Comparison of ENCODE assay signal across 17 mouse cellular contexts in the genomic region with DNA sequence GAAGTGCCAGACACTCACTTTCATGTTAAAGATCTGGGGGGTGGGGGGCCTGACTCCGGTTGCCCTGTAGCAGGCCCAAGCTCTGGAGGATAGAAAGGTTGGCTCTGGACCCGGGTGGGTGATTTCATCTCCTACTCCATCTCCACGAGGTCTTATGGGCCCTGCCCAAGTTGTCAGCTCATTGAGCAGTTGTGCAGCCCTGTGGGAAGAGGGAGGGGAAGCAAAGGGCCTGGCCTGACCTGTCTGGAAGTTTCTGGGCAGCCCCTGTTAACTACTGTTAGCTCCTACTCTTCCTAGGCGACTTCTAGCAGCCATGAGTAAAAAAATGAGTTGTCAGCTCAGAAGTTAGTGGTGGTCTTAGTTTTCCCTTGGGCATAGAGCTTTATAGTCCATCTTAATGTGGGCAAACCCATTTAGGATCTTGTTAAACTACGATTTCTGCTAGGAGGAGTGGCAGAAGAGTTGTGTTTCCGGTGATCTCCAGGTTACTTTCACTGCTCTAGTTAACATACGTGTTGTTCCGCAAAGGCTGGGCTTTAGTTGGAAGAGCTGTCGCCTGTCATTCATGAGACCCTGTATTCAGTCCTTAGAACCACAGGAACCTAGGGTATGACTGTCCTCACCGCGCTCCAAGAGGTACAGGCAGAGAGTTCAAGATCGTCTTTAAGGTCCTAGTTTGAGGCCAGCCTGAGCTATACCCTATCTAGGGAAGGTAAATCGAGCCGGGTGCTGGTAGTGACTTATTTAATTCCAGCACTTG. TPM values are rescaled to one million over a fixed set of nuclear protein-coding genes. Genes with fewer than 3 reads are reported as not detected.
DNase-seq lines count a peak whose midpoint lies in the region; ATAC-seq and TF ChIP-seq lines count a peak whose summit lies in the region.
"Had no signal": no experiment of that assay in that cellular context is flagged by ENCODE, and none has a peak within 500 bp of the region (broad histone marks: within the 10 kb centered on the region; RNA-seq: fewer than 3 reads in every experiment).

No protein-coding gene starts in this region.

- H3K4me2 ChIP-seq in liver, embryonic 14.5 days (ENCODE audit: low read depth) = peak overlapping the region; percentile 86
- no peak overlapping the region for H3K4me2 ChIP-seq in midbrain, embryonic 16.5 days (ENCODE audit: low read length)

- no peak for ATAC-seq in liver, embryonic 14.5 days (ENCODE audit: insufficient read depth)
- ATAC-seq in midbrain, embryonic 16.5 days = no peak

- no peak for TF ChIP-seq POLR2A in spleen, adult 2 months (IDR thresholded peaks at IDR 0.05; ENCODE audit: low read depth, low read length)

- no peaks in the 10 kb centered on the region; the same call in 1 of the 2 replicates for H3K4me1 ChIP-seq in spleen, adult 2 months (ENCODE audit: control insufficient read depth, insufficient read depth, insufficient read length)
- H3K4me1 ChIP-seq in liver, embryonic 14.5 days (replicated peaks; ENCODE audit: control insufficient read depth in 2 of 2, insufficient read depth in 2 of 2, low read length in 1 of 2) = peaks cover 25 to 32% of the 10 kb centered on the region in 2 experiments
- H3K4me1 ChIP-seq in midbrain, embryonic 16.5 days (ENCODE audit: control insufficient read depth, insufficient read depth, low read length) = peaks cover 7% of the 10 kb centered on the region

- H3K36me3 ChIP-seq in spleen, adult 2 months (ENCODE audit: control insufficient read depth, insufficient read depth, low read length) = no peaks in the 10 kb centered on the region
- peaks cover 31% of the 10 kb centered on the region for H3K36me3 ChIP-seq in liver, embryonic 14.5 days (replicated peaks; ENCODE audit: control insufficient read depth, insufficient read depth, low read depth)
- H3K36me3 ChIP-seq in midbrain, embryonic 16.5 days (ENCODE audit: control insufficient read depth, insufficient read depth, low read length) = no peaks in the 10 kb centered on the region

- H3K27ac ChIP-seq in gastrocnemius, adult 2 months = peak overlapping the region; percentile 54
- 0 out of 2 replicates have a peak overlapping the region, but pooled peaks have one; percentile 2 for H3K27ac ChIP-seq in spleen, adult 2 months (ENCODE audit: insufficient read depth, low read length)
- H3K27ac ChIP-seq in liver, embryonic 14.5 days = peak overlapping the region; percentile 92
- no peak overlapping the region for H3K27ac ChIP-seq in midbrain, embryonic 16.5 days (ENCODE audit: low read length)
- H3K27ac ChIP-seq: kidney, postnatal 0 days; layer of hippocampus, adult 2 months had no signal

- no peaks in the 10 kb centered on the region for H3K27me3 ChIP-seq in spleen, adult 2 months (ENCODE audit: control insufficient read depth, insufficient read depth, low read length)
- peaks cover 16% of the 10 kb centered on the region; the same call in 1 of the 2 replicates for H3K27me3 ChIP-seq in liver, embryonic 14.5 days (ENCODE audit: control insufficient read depth, insufficient read depth, low read length)
- no peaks in the 10 kb centered on the region for H3K27me3 ChIP-seq in midbrain, embryonic 16.5 days (ENCODE audit: control insufficient read depth, insufficient read depth, low read depth, low read length)

- WGBS in spleen, adult 2 months = 85% methylated on average over 14 of the region's 14 CpGs
- WGBS in liver, embryonic 14.5 days (ENCODE audit: insufficient replicate concordance) = 56% methylated on average over 14 of the region's 14 CpGs
- WGBS in midbrain, embryonic 16.5 days = 82% methylated on average over 14 of the region's 14 CpGs

- no peak for TF ChIP-seq EP300 in liver, embryonic 14.5 days (IDR thresholded peaks at IDR 0.05; ENCODE audit: low read depth)

- H3K9ac ChIP-seq in liver, embryonic 14.5 days (replicated peaks) = peak overlapping the region; percentile 31
- H3K9ac ChIP-seq in midbrain, embryonic 16.5 days (ENCODE audit: low read depth, low read length) = no peak overlapping the region
- H3K9ac ChIP-seq: heart, embryonic 12.5 days had no signal

- intact Hi-C loops in gastrocnemius, adult 2 months (cut with DNase I) = no loop called here

- H3K9me3 ChIP-seq in liver, embryonic 14.5 days (ENCODE audit: control insufficient read depth, low read length) = no peaks in the 10 kb centered on the region
- no peaks in the 10 kb centered on the region for H3K9me3 ChIP-seq in midbrain, embryonic 16.5 days (replicated peaks; ENCODE audit: control insufficient read depth, low read length, poor library complexity, severe bottlenecking)
- H3K9me3 ChIP-seq: heart, embryonic 12.5 days had no signal

- DNase-seq in gastrocnemius, adult 2 months = peak; percentile 60
- DNase-seq in gastrocnemius, adult 18-20 months (ENCODE audit: low spot score) = no peak
- no peak for DNase-seq in spleen, adult 2 months (ENCODE audit: low read depth in 1 of 2, low spot score in 2 of 2)
- no peak for DNase-seq in spleen, postnatal 10 days (ENCODE audit: low spot score in 2 of 2)
- DNase-seq in liver, embryonic 14.5 days (ENCODE audit: low read depth in 3 of 3, low spot score in 3 of 3) = no peak
- no peak for DNase-seq in right cerebral cortex, adult 2 months (ENCODE audit: low spot score in 2 of 2)
- no peak for DNase-seq in adrenal gland, adult 18-20 months (ENCODE audit: low spot score in 2 of 2)
- DNase-seq: adrenal gland, adult 8-10 months; cerebellum, adult 2 months; right cerebral cortex, postnatal 4 days; thymus, postnatal 25 days had no signal

- H3K4me3 ChIP-seq in gastrocnemius, adult 2 months = no peak overlapping the region
- no peak overlapping the region for H3K4me3 ChIP-seq in spleen, adult 2 months (ENCODE audit: extremely low read depth, insufficient read depth, insufficient read length)
- H3K4me3 ChIP-seq in liver, embryonic 14.5 days (ENCODE audit: insufficient read depth in 1 of 2, low read depth in 2 of 2, low read length in 2 of 2) = peak overlapping the region; percentile 41 to 91
- no peak overlapping the region for H3K4me3 ChIP-seq in midbrain, embryonic 16.5 days (ENCODE audit: low read depth, low read length)
- H3K4me3 ChIP-seq: heart, embryonic 12.5 days; layer of hippocampus, adult 2 months had no signal

- TF ChIP-seq CTCF in gastrocnemius, adult 2 months (IDR thresholded peaks at IDR 0.05) = no peak
- TF ChIP-seq CTCF in spleen, adult 2 months (IDR thresholded peaks at IDR 0.05; ENCODE audit: extremely low read depth, insufficient read depth, insufficient read length, insufficient replicate concordance) = no peak
- TF ChIP-seq CTCF in liver, embryonic 14.5 days (IDR thresholded peaks at IDR 0.05; ENCODE audit: low read depth) = no peak

RNA-seq across cellular contexts. Expression of a gene that starts 3.7 kb away (rescaled TPM):
- total RNA-seq in gastrocnemius, adult 2 months (2021) = under 1 TPM; 0.20 to 0.33 TPM
- under 1 TPM; 0.41 to 0.50 TPM for total RNA-seq in gastrocnemius, adult 18-20 months (2021)
- 92.8 and 97.2 TPM in 2 replicates for polyA plus RNA-seq in spleen, adult 2 months (2012; rRNA removed)
- polyA plus RNA-seq in liver, embryonic 14.5 days (2012; rRNA removed) = 459 and 465 TPM in 2 replicates
- 533 and 562 TPM in 2 replicates for polyA plus RNA-seq in liver, embryonic 14.5 days (2014; fragmentation: Nextera tagmentation; extraction: Ambion mirVana)
- total RNA-seq in adrenal gland, adult 18-20 months (2021) = 1 to 10 TPM; 1.4 to 4.0 TPM
- 35.4 and 45.7 TPM in 2 replicates for polyA plus RNA-seq in midbrain, embryonic 16.5 days (2015; fragmentation: Nextera tagmentation; extraction: Ambion mirVana)

RNA-seq across cellular contexts. Expression of a gene that starts 6.4 kb away (rescaled TPM):
- over 10,000 TPM; 14,820 to 17,621 TPM for total RNA-seq in gastrocnemius, adult 2 months (2021)
- over 10,000 TPM; 18,106 to 19,583 TPM for total RNA-seq in gastrocnemius, adult 18-20 months (2021)
- polyA plus RNA-seq in spleen, adult 2 months (2012; rRNA removed) = not detected in 2 replicates
- 0.15 and 0.32 TPM in 2 replicates for polyA plus RNA-seq in liver, embryonic 14.5 days (2012; rRNA removed)
- 0.44 TPM in 1 of 2 replicates, not detected in the other for polyA plus RNA-seq in liver, embryonic 14.5 days (2014; fragmentation: Nextera tagmentation; extraction: Ambion mirVana)
- total RNA-seq in adrenal gland, adult 18-20 months (2021) = 10 to 100 TPM in 1 of 2 experiments, not detected in 1; 11.3 TPM
- 0.43 TPM in 1 of 2 replicates, not detected in the other for polyA plus RNA-seq in midbrain, embryonic 16.5 days (2015; fragmentation: Nextera tagmentation; extraction: Ambion mirVana)
- total RNA-seq: adrenal gland, adult 8-10 months; layer of hippocampus, adult 2 months had no signal
- polyA plus RNA-seq: liver, adult 2 months had no signal

RNA-seq across cellular contexts. Expression of a gene that starts 12.2 kb away (rescaled TPM):
- 10 to 100 TPM; 20.6 to 25.6 TPM for total RNA-seq in gastrocnemius, adult 2 months (2021)
- 10 to 100 TPM; 20.0 to 24.3 TPM for total RNA-seq in gastrocnemius, adult 18-20 months (2021)
- 9.5 and 12.9 TPM in 2 replicates for polyA plus RNA-seq in spleen, adult 2 months (2012; rRNA removed)
- 2.3 TPM in 2 replicates for polyA plus RNA-seq in liver, embryonic 14.5 days (2012; rRNA removed)
- 2.9 and 4.4 TPM in 2 replicates for polyA plus RNA-seq in liver, embryonic 14.5 days (2014; fragmentation: Nextera tagmentation; extraction: Ambion mirVana)
- total RNA-seq in adrenal gland, adult 18-20 months (2021) = 10 to 100 TPM; 25.0 to 28.4 TPM
- polyA plus RNA-seq in midbrain, embryonic 16.5 days (2015; fragmentation: Nextera tagmentation; extraction: Ambion mirVana) = 35.3 and 41.4 TPM in 2 replicates

RNA-seq across cellular contexts. Expression of a gene that starts 27.6 kb away (rescaled TPM):
- total RNA-seq in gastrocnemius, adult 2 months (2021) = 10 to 100 TPM; 18.5 to 19.4 TPM
- total RNA-seq in gastrocnemius, adult 18-20 months (2021) = 10 to 100 TPM; 15.7 to 20.7 TPM
- 38.9 and 48.0 TPM in 2 replicates for polyA plus RNA-seq in spleen, adult 2 months (2012; rRNA removed)
- polyA plus RNA-seq in liver, embryonic 14.5 days (2012; rRNA removed) = 16.2 and 26.0 TPM in 2 replicates
- polyA plus RNA-seq in liver, embryonic 14.5 days (2014; fragmentation: Nextera tagmentation; extraction: Ambion mirVana) = 36.7 and 43.7 TPM in 2 replicates
- total RNA-seq in adrenal gland, adult 18-20 months (2021) = 10 to 100 TPM; 34.0 to 35.2 TPM
- 55.1 and 58.4 TPM in 2 replicates for polyA plus RNA-seq in midbrain, embryonic 16.5 days (2015; fragmentation: Nextera tagmentation; extraction: Ambion mirVana)

RNA-seq across cellular contexts. Expression of a gene that starts 27.7 kb away (rescaled TPM):
- total RNA-seq in gastrocnemius, adult 2 months (2021) = not detected
- total RNA-seq in gastrocnemius, adult 18-20 months (2021) = not detected
- polyA plus RNA-seq in spleen, adult 2 months (2012; rRNA removed) = 0.18 and 0.34 TPM in 2 replicates
- polyA plus RNA-seq in liver, embryonic 14.5 days (2012; rRNA removed) = 1.7 and 1.9 TPM in 2 replicates
- polyA plus RNA-seq in liver, embryonic 14.5 days (2014; fragmentation: Nextera tagmentation; extraction: Ambion mirVana) = 1.6 and 2.1 TPM in 2 replicates
- under 1 TPM; 0.20 to 0.45 TPM for total RNA-seq in adrenal gland, adult 18-20 months (2021)
- polyA plus RNA-seq in midbrain, embryonic 16.5 days (2015; fragmentation: Nextera tagmentation; extraction: Ambion mirVana) = 1.5 and 1.7 TPM in 2 replicates
- total RNA-seq: gastrocnemius, postnatal 36 days had no signal

Comparison
In these comparisons a context has a peak if more than half of its experiments do, and no peak if none do; other contexts are left out.
1. H3K4me3 ChIP-seq: peak in liver, embryonic 14.5 days (2 of 2); none in gastrocnemius, adult 2 months (single experiment), spleen, adult 2 months (single experiment) and midbrain, embryonic 16.5 days (single experiment).
2. RNA of a gene that starts 6.4 kb away (total RNA-seq): 18,106 to 19,583 TPM in gastrocnemius, adult 18-20 months and 14,820 to 17,621 TPM in gastrocnemius, adult 2 months; 11.3 TPM in adrenal gland, adult 18-20 months; every median in the first group is over 1,000 times any median in the second.